Mouse (Mus musculus): ENCODE data around the gene Myh8.

Gene Myh8

DNA sequence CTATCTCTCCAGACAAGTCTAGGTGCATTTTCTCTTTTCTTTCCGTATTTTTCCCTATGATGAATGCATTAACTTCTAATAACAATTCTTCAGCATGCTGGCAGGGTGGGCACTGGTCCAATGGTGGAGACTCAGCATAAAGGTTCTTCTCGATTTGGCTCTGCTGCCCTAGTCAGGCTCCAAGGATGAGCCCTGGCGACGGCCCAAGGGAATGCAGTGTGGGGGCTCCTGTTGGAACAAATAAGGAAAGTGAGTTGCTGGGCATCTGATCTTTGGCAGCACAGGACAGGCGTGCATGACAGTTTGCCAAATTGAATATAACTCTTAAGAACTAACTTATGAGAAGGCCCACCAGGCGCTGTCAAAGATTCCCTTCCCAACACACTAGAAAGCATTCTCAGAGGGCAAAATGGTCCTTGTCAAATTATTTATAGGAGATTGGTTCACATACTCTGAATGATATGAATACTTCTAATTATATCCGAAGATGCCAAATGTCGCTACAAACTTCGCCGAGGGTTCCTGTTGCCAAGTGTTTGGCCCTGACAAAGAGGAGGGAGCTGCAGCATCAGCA lies at the start of gene Myh8:
Myh8 (plus strand) TSS at position 524 of the 574 bp plus-strand sequence.
- no peak for DNase-seq

DNA sequence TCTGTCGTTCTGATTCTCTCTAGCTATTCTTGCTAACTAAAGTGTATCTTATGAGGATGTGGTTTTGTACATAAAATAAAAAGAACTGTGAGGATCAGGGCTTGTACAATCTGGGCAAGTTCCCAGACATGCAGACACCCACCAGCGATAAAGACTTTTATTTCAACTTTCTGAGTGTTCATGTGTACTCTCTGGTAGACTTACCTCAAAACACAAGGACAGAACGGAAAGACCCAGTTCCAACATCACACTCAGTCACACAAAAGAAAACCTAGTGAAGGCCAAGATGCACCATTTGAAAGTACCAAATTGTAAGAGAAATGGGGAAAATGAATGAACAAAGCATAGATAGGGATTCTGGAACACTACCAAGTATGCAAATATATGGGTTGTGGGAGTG lies 48.2 kb upstream of the Myh8 start:
- DNase-seq = no peak

GRCm38 (mm10) chr11:67229166-67229565 lies 47.8 kb upstream of the Myh8 start:
- no peak for DNase-seq

DNA sequence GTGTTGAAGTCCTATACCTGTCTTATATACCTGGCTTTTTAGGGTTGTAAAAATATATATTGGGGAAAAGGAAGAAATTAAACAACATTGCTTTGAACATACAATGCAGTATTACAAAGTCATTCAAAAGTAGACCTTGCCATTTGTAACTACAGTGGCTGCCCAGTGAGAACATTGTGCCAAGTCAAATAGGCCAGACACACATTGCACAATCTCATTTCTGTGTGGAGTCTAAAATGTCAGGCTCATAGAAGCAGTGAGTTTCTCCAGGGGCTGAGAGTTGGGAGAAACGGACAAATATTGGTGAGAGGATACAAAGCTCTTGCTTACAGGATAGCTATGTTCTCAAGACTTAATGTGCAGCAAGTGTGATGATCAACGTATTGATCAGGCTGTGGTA lies 47.0 kb upstream of the Myh8 start:
- DNase-seq = peak; percentile 39 to 74

- DNase-seq = peak in 1 of 2 experiments; percentile 29
These were observed 41.1 kb upstream of the Myh8 start for GRCm38 (mm10) chr11:67235639-67236358.

- no peak for DNase-seq
These were observed 40.1 kb upstream of the Myh8 start for GRCm38 (mm10) chr11:67236799-67237198.

DNA sequence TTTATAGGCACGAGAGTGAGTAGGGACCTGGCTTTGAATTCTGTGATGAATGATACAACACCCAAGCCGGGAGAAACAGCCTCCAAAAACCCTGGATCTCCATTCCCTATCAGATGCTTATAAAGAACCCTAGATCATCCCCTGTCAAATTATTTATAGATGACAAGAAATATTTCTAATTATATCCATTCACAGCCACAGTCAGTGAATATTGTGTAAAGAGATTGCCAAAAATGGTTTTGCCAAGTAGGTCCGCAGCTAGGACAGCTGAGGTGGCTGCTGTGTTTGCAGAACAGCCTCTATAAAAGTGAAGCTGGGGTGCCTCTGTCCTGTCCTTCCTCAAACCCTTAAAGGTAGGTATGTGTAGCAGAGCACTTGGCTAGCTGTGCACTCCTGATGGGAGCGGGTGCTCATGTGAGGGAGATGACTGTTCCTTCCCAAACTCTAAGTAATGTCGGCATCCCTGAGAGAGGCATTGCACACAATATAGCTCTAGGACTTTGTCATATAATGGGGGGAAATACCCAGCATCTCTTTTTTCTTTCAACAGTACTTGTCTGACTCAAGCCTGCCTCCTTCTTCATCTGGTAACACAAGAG lies 39.3 kb upstream of the Myh8 start, which contains the start of gene Myh4:
Myh4 (plus strand) TSS at position 549 of the 599 bp plus-strand sequence.
- no peak for DNase-seq

GRCm38 (mm10) chr11:67241051-67241450 lies 35.9 kb upstream of the Myh8 start:
- DNase-seq = no peak

GRCm38 (mm10) chr11:67253691-67254090 lies 23.2 kb upstream of the Myh8 start:
- no peak for DNase-seq

- no peak for DNase-seq
These were observed 19.9 kb upstream of the Myh8 start for GRCm38 (mm10) chr11:67257048-67257447.

GRCm38 (mm10) chr11:67260956-67261355 lies 16.0 kb upstream of the Myh8 start:
- no peak for DNase-seq

DNA sequence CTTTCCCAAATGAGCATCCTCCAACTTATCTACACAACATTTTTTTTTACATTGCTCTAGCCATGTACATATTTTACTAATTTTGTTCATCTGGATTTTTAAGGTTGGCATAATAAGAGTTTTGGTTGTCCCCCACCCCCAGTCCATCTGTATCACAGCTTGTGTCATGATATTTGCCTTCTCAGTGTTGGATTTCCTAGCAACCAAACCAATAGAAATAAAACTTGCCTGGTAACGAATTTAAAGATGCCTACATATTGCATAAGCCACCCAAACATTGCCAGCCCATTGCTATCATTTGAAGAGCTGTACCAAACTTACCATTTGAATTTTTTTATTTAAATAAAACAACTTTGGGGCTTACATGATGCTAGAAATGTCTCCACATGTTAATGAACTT lies 16.5 kb downstream of the Myh8 start:
- no peak for DNase-seq

DNA sequence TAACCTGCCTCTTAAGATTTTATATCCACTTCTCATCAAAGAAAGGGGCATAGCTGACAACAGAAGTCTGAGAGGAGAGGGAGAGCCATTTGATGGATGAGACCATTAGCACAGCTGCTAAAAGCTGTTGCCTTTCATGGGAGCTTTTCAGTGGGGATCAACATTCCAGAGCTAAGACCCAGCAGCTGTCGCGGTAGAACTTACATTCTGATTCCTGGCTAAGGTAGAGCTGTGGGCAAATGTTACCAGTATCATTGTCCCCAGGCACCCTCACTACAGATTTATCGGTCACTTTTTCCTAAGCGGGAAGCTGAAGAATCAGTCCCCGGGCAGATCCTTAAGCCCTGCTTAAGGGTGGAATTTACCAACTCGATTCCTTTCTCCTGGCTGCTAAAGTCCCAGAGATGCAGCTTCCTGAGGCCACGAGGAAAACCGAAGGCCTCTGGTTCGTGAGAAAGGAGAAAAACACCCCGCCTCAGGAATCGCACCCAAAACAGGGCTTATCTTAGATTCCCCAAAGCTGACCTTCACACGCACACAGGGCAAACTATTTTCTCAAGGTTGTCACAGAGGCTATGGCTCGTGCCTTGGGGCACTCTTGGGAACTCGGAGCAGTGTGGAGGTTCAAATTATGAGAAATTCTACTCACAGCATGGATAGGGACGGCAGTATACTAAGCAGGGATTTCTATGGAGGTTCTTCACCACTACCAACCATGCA lies 37.0 kb downstream of the Myh8 start:
- DNase-seq = no peak

- DNase-seq = no peak
These were observed 44.4 kb downstream of the Myh8 start, which contains the start of gene Myh13 for GRCm38 (mm10) chr11:67321358-67321757. TSS of gene Myh13 (plus strand) at chr11:67321658.

GRCm38 (mm10) chr11:67326536-67326935 lies 49.6 kb downstream of the Myh8 start:
- DNase-seq = no peak

DNA sequence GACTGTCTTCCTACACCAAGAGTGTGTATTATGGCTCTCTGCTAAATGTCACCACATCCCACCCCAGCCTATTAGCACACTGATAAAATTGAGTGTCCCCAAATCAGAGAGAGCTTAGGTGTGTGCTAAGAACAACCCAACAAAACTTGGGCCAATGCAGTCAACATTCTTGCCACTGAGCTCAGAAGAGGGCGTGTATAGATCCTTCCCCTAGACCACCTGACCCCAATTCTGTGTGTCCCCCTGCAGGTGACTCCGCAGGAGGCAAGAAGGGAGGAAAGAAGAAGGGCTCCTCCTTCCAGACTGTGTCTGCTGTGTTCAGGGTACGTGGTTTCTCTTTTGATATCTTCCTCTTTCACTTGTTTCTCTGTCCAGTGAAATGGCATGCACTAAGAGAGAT lies 67.6 kb downstream of the Myh8 start:
- no peak for DNase-seq

- no peak for DNase-seq
These were observed 68.4 kb downstream of the Myh8 start for GRCm38 (mm10) chr11:67345186-67345855.

- DNase-seq = no peak
These were observed 68.9 kb downstream of the Myh8 start for GRCm38 (mm10) chr11:67345856-67346236.

DNA sequence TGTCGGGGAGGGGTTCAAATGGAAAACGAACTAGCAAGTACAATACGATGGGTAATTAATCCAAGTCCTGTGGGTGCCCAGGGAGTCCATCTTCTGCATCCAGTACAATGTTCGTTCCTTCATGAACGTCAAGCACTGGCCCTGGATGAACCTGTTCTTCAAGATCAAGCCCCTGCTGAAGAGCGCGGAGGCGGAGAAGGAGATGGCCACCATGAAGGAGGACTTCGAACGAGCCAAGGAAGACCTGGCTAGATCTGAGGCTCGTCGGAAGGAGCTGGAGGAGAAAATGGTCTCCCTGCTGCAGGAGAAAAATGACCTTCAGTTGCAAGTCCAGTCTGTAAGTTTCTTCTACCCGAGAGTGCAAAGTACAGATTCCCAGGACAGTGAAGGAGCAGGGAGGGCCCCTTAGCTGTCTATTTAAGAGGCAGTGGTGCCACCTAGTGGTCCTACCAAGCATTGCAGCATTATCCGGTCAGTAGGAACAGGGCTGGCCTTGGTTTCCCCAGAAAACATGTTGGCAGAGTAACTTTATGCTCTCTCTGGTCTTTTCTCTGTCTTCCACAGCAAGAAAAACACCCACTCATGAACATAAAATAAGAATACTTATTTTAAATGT lies 73.3 kb downstream of the Myh8 start:
- DNase-seq = peak; percentile 32 to 57

DNA sequence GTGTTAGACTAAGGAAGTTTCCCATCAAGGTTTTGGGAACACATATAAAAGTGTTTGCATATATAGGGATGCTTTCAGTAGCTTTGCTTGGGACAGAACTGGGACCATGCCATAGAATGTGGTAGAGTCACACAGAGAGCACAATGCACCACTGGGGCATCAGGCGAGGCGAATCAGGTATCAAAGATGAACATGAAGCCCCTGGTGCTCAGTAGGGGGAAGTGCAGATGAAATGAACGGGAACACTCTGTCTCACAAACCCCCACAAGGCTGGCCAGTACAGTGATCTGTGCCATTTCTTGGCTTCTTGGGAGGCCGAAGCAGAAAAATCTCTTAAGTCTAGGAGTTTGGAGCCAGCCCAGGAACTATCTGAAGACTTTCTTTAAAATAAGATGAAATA lies 76.1 kb downstream of the Myh8 start:
- DNase-seq = no peak

- no peak for DNase-seq
These were observed 81.1 kb downstream of the Myh8 start for GRCm38 (mm10) chr11:67358031-67358430.

All from lung, adult 18-20 months (tissue).